Mouse (Mus musculus): ENCODE results near the gene Susd1.

DNA sequence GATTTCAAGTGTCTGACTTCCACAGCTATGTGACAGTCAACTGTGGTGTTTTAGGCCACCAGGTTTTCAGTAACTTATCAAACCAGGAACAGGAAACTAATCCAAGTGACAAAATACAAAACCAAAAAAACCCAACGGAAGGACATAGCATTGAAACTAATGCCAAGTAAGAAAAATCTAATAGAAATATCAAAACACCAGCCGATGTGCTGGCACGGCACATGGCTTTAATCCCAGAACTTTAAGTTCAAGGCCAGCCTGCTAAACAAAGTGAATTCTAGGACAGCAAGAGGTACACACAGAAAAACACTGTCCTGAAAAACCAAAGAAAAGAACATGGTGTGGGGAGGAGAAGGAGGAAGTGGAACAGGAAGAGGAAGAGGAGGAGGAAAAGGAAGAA, 83.8 kb downstream of the Susd1 start:
- TF ChIP-seq CTCF (IDR thresholded peaks at IDR 0.05; ENCODE audit: borderline replicate concordance, insufficient read depth, low read depth, low read length) (no peak), POLR2A (IDR thresholded peaks at IDR 0.05; ENCODE audit: borderline replicate concordance, insufficient read depth, low read length) (no peak)

Measured in cerebellum, adult 2 months (tissue).